ENCODE assay signal across 8 mouse cellular contexts in genomic region chr6:59180376-59180996, GRCm38 (mm10). TPM values are rescaled to one million over a fixed set of nuclear protein-coding genes. Genes with fewer than 3 reads are reported as not detected.
DNase-seq lines count a peak whose midpoint lies in the region; ATAC-seq and TF ChIP-seq lines count a peak whose summit lies in the region.

No protein-coding gene starts in this region.

- intact Hi-C loops in left cerebral cortex, postnatal 10 days (cut with DNase I): loop anchor here (2.0 to 10.0 kb wide), 5 partner anchors 160 to 573 kb away; no protein-coding TSS in a partner anchor

- no peaks in the 10 kb centered on the region for H3K27me3 ChIP-seq in intestine, embryonic 16.5 days (replicated peaks; ENCODE audit: control insufficient read depth, insufficient read depth, low read length)
- H3K27me3 ChIP-seq in midbrain, embryonic 15.5 days (replicated peaks): no peaks in the 10 kb centered on the region
- H3K27me3 ChIP-seq in stomach, postnatal 0 days (ENCODE audit: control insufficient read depth, insufficient read depth, low read length): no peaks in the 10 kb centered on the region

- no peaks in the 10 kb centered on the region for H3K36me3 ChIP-seq in intestine, embryonic 16.5 days (ENCODE audit: control insufficient read depth, insufficient read depth, low read length)
- H3K36me3 ChIP-seq in midbrain, embryonic 15.5 days (replicated peaks): no peaks in the 10 kb centered on the region
- no peaks in the 10 kb centered on the region for H3K36me3 ChIP-seq in stomach, postnatal 0 days (ENCODE audit: control insufficient read depth, insufficient read depth, low read length)

- no peak overlapping the region for H3K4me3 ChIP-seq in intestine, embryonic 16.5 days (ENCODE audit: low read length)
- H3K4me3 ChIP-seq in midbrain, embryonic 15.5 days: no peak overlapping the region
- no peak overlapping the region for H3K4me3 ChIP-seq in stomach, postnatal 0 days (ENCODE audit: low read depth, low read length)

- no peak overlapping the region for H3K27ac ChIP-seq in intestine, embryonic 16.5 days (ENCODE audit: low read length)
- no peak overlapping the region for H3K27ac ChIP-seq in midbrain, embryonic 15.5 days
- no peak overlapping the region for H3K27ac ChIP-seq in stomach, postnatal 0 days (replicated peaks)

- TF ChIP-seq CTCF in stomach, postnatal 0 days (IDR thresholded peaks at IDR 0.05; ENCODE audit: low read depth): peak; percentile 94

- WGBS in intestine, embryonic 16.5 days: 35% methylated on average over 7 of the region's 7 CpGs
- 43% methylated on average over 7 of the region's 7 CpGs for WGBS in midbrain, embryonic 15.5 days
- WGBS in stomach, postnatal 0 days: 34% methylated on average over 7 of the region's 7 CpGs

- peak; percentile 89 for ATAC-seq in frontal cortex, adult (ENCODE audit: low TSS enrichment)
- ATAC-seq in intestine, embryonic 16.5 days: peak; percentile 60
- ATAC-seq in midbrain, embryonic 15.5 days (replicated peaks): peak; percentile 97
- peak; percentile 70; the same call in 1 of the 2 replicates for ATAC-seq in stomach, postnatal 0 days (ENCODE audit: low FRiP score, low TSS enrichment)

- no peak overlapping the region for H3K9ac ChIP-seq in intestine, embryonic 16.5 days (ENCODE audit: low read depth, low read length)
- H3K9ac ChIP-seq in midbrain, embryonic 15.5 days: no peak overlapping the region
- H3K9ac ChIP-seq in stomach, postnatal 0 days (ENCODE audit: low read length): no peak overlapping the region

- TF ChIP-seq EP300 in stomach, postnatal 0 days (optimal IDR thresholded peaks at IDR 0.05): no peak

- no peaks in the 10 kb centered on the region for H3K9me3 ChIP-seq in intestine, embryonic 16.5 days (ENCODE audit: control insufficient read depth, low read length)
- H3K9me3 ChIP-seq in midbrain, embryonic 15.5 days: no peaks in the 10 kb centered on the region
- H3K9me3 ChIP-seq in stomach, postnatal 0 days (ENCODE audit: control insufficient read depth, low read length): no peaks in the 10 kb centered on the region

- H3K4me2 ChIP-seq in intestine, embryonic 16.5 days (ENCODE audit: low read depth, low read length): no peak overlapping the region
- H3K4me2 ChIP-seq in midbrain, embryonic 15.5 days: no peak overlapping the region
- H3K4me2 ChIP-seq in stomach, postnatal 0 days (replicated peaks; ENCODE audit: low read depth): no peak overlapping the region

- no peaks in the 10 kb centered on the region for H3K4me1 ChIP-seq in intestine, embryonic 16.5 days (ENCODE audit: control insufficient read depth, insufficient read depth, low read length)
- H3K4me1 ChIP-seq in midbrain, embryonic 15.5 days: no peaks in the 10 kb centered on the region
- no peaks in the 10 kb centered on the region for H3K4me1 ChIP-seq in stomach, postnatal 0 days (replicated peaks; ENCODE audit: control insufficient read depth, insufficient read depth)

- peak; percentile 26 to 35 for DNase-seq in urinary bladder, postnatal 36 days (ENCODE audit: low spot score in 2 of 2)
- no peak for DNase-seq in urinary bladder, postnatal 10 days (ENCODE audit: low spot score)
- peak; percentile 57 for DNase-seq in cerebellum, adult 8-10 months
- DNase-seq in left cerebral cortex, postnatal 10 days (ENCODE audit: extremely low spot score in 1 of 2, low spot score in 2 of 2): peak; percentile 54 to 70
- peak; percentile 48 for DNase-seq in stomach, postnatal 0 days (ENCODE audit: low spot score)

RNA-seq across cellular contexts. Expression of gene Tigd2, which starts 28.2 kb away (rescaled TPM):
- polyA plus RNA-seq in intestine, embryonic 16.5 days (2015; fragmentation: Nextera tagmentation; extraction: Ambion mirVana): 11.9 and 12.3 TPM in 2 replicates
- 10 to 100 TPM; 10.4 to 12.0 TPM for total RNA-seq in left cerebral cortex, postnatal 10 days (2021)
- polyA plus RNA-seq in midbrain, embryonic 15.5 days (2015; fragmentation: Nextera tagmentation; extraction: Ambion mirVana): 11.5 TPM in 2 replicates
- 10.1 and 10.2 TPM in 2 replicates for polyA plus RNA-seq in stomach, postnatal 0 days (2015; fragmentation: Nextera tagmentation; extraction: Ambion mirVana)
